Comparison of ENCODE assay signal across 9 mouse cellular contexts in genomic region chr19:5692913-5693396, GRCm38 (mm10). TPM values are rescaled to one million over a fixed set of nuclear protein-coding genes. Genes with fewer than 3 reads are reported as not detected.
DNase-seq lines count a peak whose midpoint lies in the region; ATAC-seq and TF ChIP-seq lines count a peak whose summit lies in the region.
"Had no signal": no experiment of that assay in that cellular context is flagged by ENCODE, and none has a peak within 500 bp of the region (broad histone marks: within the 10 kb centered on the region; RNA-seq: fewer than 3 reads in every experiment).

No protein-coding gene starts in this region.

- H3K4me3 ChIP-seq in forebrain, embryonic 12.5 days (replicated peaks), result no peak overlapping the region; the same call in 1 of the 2 replicates
- H3K4me3 ChIP-seq in forebrain, postnatal 0 days (ENCODE audit: low read depth, low read length), result no peak overlapping the region
- peak overlapping the region; percentile 83; the same call in 1 of the 2 replicates for H3K4me3 ChIP-seq in cortical plate, adult 2 months (ENCODE audit: insufficient read depth, low read length)
- peak overlapping the region; percentile 77 for H3K4me3 ChIP-seq in intestine, embryonic 16.5 days (ENCODE audit: low read length)

- H3K36me3 ChIP-seq in forebrain, embryonic 12.5 days (replicated peaks), result peaks cover 56% of the 10 kb centered on the region
- peaks cover 32% of the 10 kb centered on the region for H3K36me3 ChIP-seq in forebrain, postnatal 0 days (ENCODE audit: insufficient read depth)
- peaks cover 32% of the 10 kb centered on the region for H3K36me3 ChIP-seq in intestine, embryonic 16.5 days (ENCODE audit: control insufficient read depth, insufficient read depth, low read length)

- 88% methylated on average over 10 of the region's 10 CpGs for WGBS in forebrain, embryonic 12.5 days
- 68% methylated on average over 10 of the region's 10 CpGs for WGBS in forebrain, postnatal 0 days
- 67% methylated on average over 10 of the region's 10 CpGs for WGBS in intestine, embryonic 16.5 days

- peaks cover 15% of the 10 kb centered on the region for H3K27me3 ChIP-seq in forebrain, embryonic 12.5 days
- no peaks in the 10 kb centered on the region for H3K27me3 ChIP-seq in forebrain, postnatal 0 days (ENCODE audit: insufficient read depth, low read length)
- H3K27me3 ChIP-seq in intestine, embryonic 16.5 days (replicated peaks; ENCODE audit: control insufficient read depth, insufficient read depth, low read length), result no peaks in the 10 kb centered on the region

- peak overlapping the region; percentile 89; the same call in 1 of the 2 replicates for H3K9ac ChIP-seq in forebrain, embryonic 12.5 days
- no peak overlapping the region for H3K9ac ChIP-seq in forebrain, postnatal 0 days
- peak overlapping the region; percentile 96 for H3K9ac ChIP-seq in intestine, embryonic 16.5 days (ENCODE audit: low read depth, low read length)

- TF ChIP-seq CTCF in forebrain, postnatal 0 days (IDR thresholded peaks at IDR 0.05; ENCODE audit: low read depth), result no peak
- TF ChIP-seq CTCF in cortical plate, adult 2 months (IDR thresholded peaks at IDR 0.05; ENCODE audit: extremely low read depth, insufficient read depth, low read length), result no peak

- peak overlapping the region; percentile 99; the same call in 1 of the 2 replicates for H3K4me2 ChIP-seq in forebrain, embryonic 12.5 days
- no peak overlapping the region for H3K4me2 ChIP-seq in forebrain, postnatal 0 days (ENCODE audit: low read depth)
- peak overlapping the region; percentile 86 for H3K4me2 ChIP-seq in intestine, embryonic 16.5 days (ENCODE audit: low read depth, low read length)

- peak overlapping the region; percentile 36; the same call in 1 of the 2 replicates for H3K27ac ChIP-seq in forebrain, embryonic 12.5 days
- no peak overlapping the region for H3K27ac ChIP-seq in forebrain, postnatal 0 days (ENCODE audit: low read depth, low read length)
- H3K27ac ChIP-seq in cortical plate, adult 2 months (ENCODE audit: insufficient read depth, low read length), result peak overlapping the region; percentile 81
- H3K27ac ChIP-seq in intestine, embryonic 16.5 days (ENCODE audit: low read length), result peak overlapping the region; percentile 76

- H3K4me1 ChIP-seq in forebrain, embryonic 12.5 days, result peaks cover 55% of the 10 kb centered on the region
- H3K4me1 ChIP-seq in forebrain, postnatal 0 days (ENCODE audit: insufficient read depth), result peaks cover 12% of the 10 kb centered on the region; the same call in 1 of the 2 replicates
- peaks cover 7% of the 10 kb centered on the region for H3K4me1 ChIP-seq in cortical plate, adult 2 months (ENCODE audit: control insufficient read depth, insufficient read depth, low read length)
- peaks cover 38% of the 10 kb centered on the region for H3K4me1 ChIP-seq in intestine, embryonic 16.5 days (ENCODE audit: control insufficient read depth, insufficient read depth, low read length)

- TF ChIP-seq POLR2A in cortical plate, adult 2 months (IDR thresholded peaks at IDR 0.05; ENCODE audit: extremely low read depth, insufficient read depth, low read length), result no peak

- H3K9me3 ChIP-seq in forebrain, embryonic 12.5 days, result no peaks in the 10 kb centered on the region
- H3K9me3 ChIP-seq in forebrain, postnatal 0 days (ENCODE audit: low read length), result no peaks in the 10 kb centered on the region
- no peaks in the 10 kb centered on the region for H3K9me3 ChIP-seq in intestine, embryonic 16.5 days (ENCODE audit: control insufficient read depth, low read length)

- ATAC-seq in forebrain, embryonic 12.5 days (ENCODE audit: low FRiP score), result no peak
- no peak for ATAC-seq in forebrain, postnatal 0 days
- ATAC-seq in intestine, embryonic 16.5 days, result no peak
- no peak for ATAC-seq in erythroid progenitor cell, adult 5-6 weeks (replicated peaks; ENCODE audit: low FRiP score, poor library complexity, severe bottlenecking)
- no peak for ATAC-seq in monocyte, adult 5-6 weeks (replicated peaks; ENCODE audit: insufficient number of reproducible peaks, low FRiP score, low TSS enrichment, poor library complexity, severe bottlenecking)

- no peak for DNase-seq in forebrain, postnatal 0 days
- peak; percentile 17 for DNase-seq in lung, postnatal 36 days
- DNase-seq in adrenal gland, postnatal 4 days (ENCODE audit: low spot score in 2 of 2), result no peak

RNA-seq across cellular contexts. Expression of gene Pcnx3, which starts 4.2 kb away (rescaled TPM):
- 32.4 and 35.1 TPM in 2 replicates for polyA plus RNA-seq in forebrain, embryonic 12.5 days (2016; fragmentation: Nextera tagmentation; extraction: Ambion mirVana)
- total RNA-seq in forebrain, postnatal 0 days (2014; rRNA removed), result 57.4 and 67.1 TPM in 2 replicates
- polyA plus RNA-seq in forebrain, postnatal 0 days (2015; fragmentation: Nextera tagmentation; extraction: Ambion mirVana), result 10.2 and 17.2 TPM in 2 replicates
- polyA plus RNA-seq in cortical plate, adult 2 months (2012; rRNA removed), result 59.9 and 60.8 TPM in 2 replicates
- polyA plus RNA-seq in intestine, embryonic 16.5 days (2015; fragmentation: Nextera tagmentation; extraction: Ambion mirVana), result 15.1 and 16.8 TPM in 2 replicates
- total RNA-seq in erythroid progenitor cell, adult 5-6 weeks (2015; ENCODE audit: low replicate concordance), result 31.4 and 61.3 TPM in 2 replicates
- 44.7 and 54.5 TPM in 2 replicates for total RNA-seq in erythroid progenitor cell, adult 5-6 weeks (2017; ENCODE audit: low replicate concordance)
- 13.3 to 41.9 TPM (median 22.3 TPM) in 3 replicates for total RNA-seq in monocyte, adult 5-6 weeks (2017)
- 100 to 1,000 TPM; 117 to 123 TPM for total RNA-seq in adrenal gland, postnatal 4 days (2021)

RNA-seq across cellular contexts. Expression of gene Map3k11, which starts 4.4 kb away (rescaled TPM):
- 19.2 and 22.2 TPM in 2 replicates for polyA plus RNA-seq in forebrain, embryonic 12.5 days (2016; fragmentation: Nextera tagmentation; extraction: Ambion mirVana)
- 14.4 and 19.7 TPM in 2 replicates for total RNA-seq in forebrain, postnatal 0 days (2014; rRNA removed)
- 8.7 and 9.0 TPM in 2 replicates for polyA plus RNA-seq in forebrain, postnatal 0 days (2015; fragmentation: Nextera tagmentation; extraction: Ambion mirVana)
- 21.1 and 23.1 TPM in 2 replicates for polyA plus RNA-seq in cortical plate, adult 2 months (2012; rRNA removed)
- 28.7 and 33.7 TPM in 2 replicates for polyA plus RNA-seq in intestine, embryonic 16.5 days (2015; fragmentation: Nextera tagmentation; extraction: Ambion mirVana)
- 12.2 and 13.7 TPM in 2 replicates for total RNA-seq in erythroid progenitor cell, adult 5-6 weeks (2015; ENCODE audit: low replicate concordance)
- total RNA-seq in erythroid progenitor cell, adult 5-6 weeks (2017; ENCODE audit: low replicate concordance), result 9.4 and 14.1 TPM in 2 replicates
- total RNA-seq in monocyte, adult 5-6 weeks (2017), result 41.8 to 57.5 TPM (median 46.8 TPM) in 3 replicates
- total RNA-seq in adrenal gland, postnatal 4 days (2021), result 10 to 100 TPM; 56.9 to 57.4 TPM

RNA-seq across cellular contexts. Expression of gene Kcnk7, which starts 11.2 kb away (rescaled TPM):
- 0.29 TPM in 1 of 2 replicates, not detected in the other for polyA plus RNA-seq in forebrain, embryonic 12.5 days (2016; fragmentation: Nextera tagmentation; extraction: Ambion mirVana)
- total RNA-seq in forebrain, postnatal 0 days (2014; rRNA removed), result not detected in 2 replicates
- 0.17 TPM in 1 of 2 replicates, not detected in the other for polyA plus RNA-seq in forebrain, postnatal 0 days (2015; fragmentation: Nextera tagmentation; extraction: Ambion mirVana)
- 0.09 and 0.23 TPM in 2 replicates for polyA plus RNA-seq in cortical plate, adult 2 months (2012; rRNA removed)
- polyA plus RNA-seq in intestine, embryonic 16.5 days (2015; fragmentation: Nextera tagmentation; extraction: Ambion mirVana), result 0.13 and 0.34 TPM in 2 replicates
- not detected in 2 replicates for total RNA-seq in erythroid progenitor cell, adult 5-6 weeks (2015; ENCODE audit: low replicate concordance)
- not detected in 2 replicates for total RNA-seq in erythroid progenitor cell, adult 5-6 weeks (2017; ENCODE audit: low replicate concordance)
- total RNA-seq in monocyte, adult 5-6 weeks (2017), result 1.3 TPM in 2 of 3 replicates, not detected in the other
- total RNA-seq in adrenal gland, postnatal 4 days (2021), result not detected
- polyA plus RNA-seq: large intestine, adult 2 months had no signal

RNA-seq across cellular contexts. Expression of gene Sipa1, which starts 29.4 kb away (rescaled TPM):
- 16.3 and 16.8 TPM in 2 replicates for polyA plus RNA-seq in forebrain, embryonic 12.5 days (2016; fragmentation: Nextera tagmentation; extraction: Ambion mirVana)
- total RNA-seq in forebrain, postnatal 0 days (2014; rRNA removed), result 16.6 and 18.3 TPM in 2 replicates
- 14.6 and 19.6 TPM in 2 replicates for polyA plus RNA-seq in forebrain, postnatal 0 days (2015; fragmentation: Nextera tagmentation; extraction: Ambion mirVana)
- 16.9 and 17.7 TPM in 2 replicates for polyA plus RNA-seq in cortical plate, adult 2 months (2012; rRNA removed)
- 15.8 and 20.8 TPM in 2 replicates for polyA plus RNA-seq in intestine, embryonic 16.5 days (2015; fragmentation: Nextera tagmentation; extraction: Ambion mirVana)
- 97.7 and 126 TPM in 2 replicates for total RNA-seq in erythroid progenitor cell, adult 5-6 weeks (2015; ENCODE audit: low replicate concordance)
- 127 and 129 TPM in 2 replicates for total RNA-seq in erythroid progenitor cell, adult 5-6 weeks (2017; ENCODE audit: low replicate concordance)
- total RNA-seq in monocyte, adult 5-6 weeks (2017), result 83.5 to 149 TPM (median 83.8 TPM) in 3 replicates
- 10 to 100 TPM; 85.0 to 90.1 TPM for total RNA-seq in adrenal gland, postnatal 4 days (2021)

RNA-seq across cellular contexts. Expression of gene Ehbp1l1, which starts 33.2 kb away (rescaled TPM):
- polyA plus RNA-seq in forebrain, embryonic 12.5 days (2016; fragmentation: Nextera tagmentation; extraction: Ambion mirVana), result 6.1 and 6.7 TPM in 2 replicates
- total RNA-seq in forebrain, postnatal 0 days (2014; rRNA removed), result 28.5 and 33.2 TPM in 2 replicates
- polyA plus RNA-seq in forebrain, postnatal 0 days (2015; fragmentation: Nextera tagmentation; extraction: Ambion mirVana), result 41.3 and 53.0 TPM in 2 replicates
- polyA plus RNA-seq in cortical plate, adult 2 months (2012; rRNA removed), result 16.5 and 17.0 TPM in 2 replicates
- 48.6 and 49.7 TPM in 2 replicates for polyA plus RNA-seq in intestine, embryonic 16.5 days (2015; fragmentation: Nextera tagmentation; extraction: Ambion mirVana)
- total RNA-seq in erythroid progenitor cell, adult 5-6 weeks (2015; ENCODE audit: low replicate concordance), result 176 and 250 TPM in 2 replicates
- 668 and 983 TPM in 2 replicates for total RNA-seq in erythroid progenitor cell, adult 5-6 weeks (2017; ENCODE audit: low replicate concordance)
- 141 to 192 TPM (median 174 TPM) in 3 replicates for total RNA-seq in monocyte, adult 5-6 weeks (2017)
- total RNA-seq in adrenal gland, postnatal 4 days (2021), result 10 to 100 TPM; 34.9 to 35.6 TPM

Comparison
In these comparisons a context has a peak if more than half of its experiments do, and no peak if none do; other contexts are left out.
1. H3K4me3 ChIP-seq: peak in cortical plate, adult 2 months (single experiment) and intestine, embryonic 16.5 days (single experiment); none in forebrain, embryonic 12.5 days (single experiment) and forebrain, postnatal 0 days (single experiment).